Mouse (Mus musculus) lung, adult 2 months (tissue): ENCODE measurements around the gene Slc44a1.

Source experiments
- CTCF ChIP-seq: fragments of 200-500 bp; IDR thresholded peaks from 2 replicates; pipeline ENCODE4 v1.5.1; 2011; ENCODE audit warnings: mild to moderate bottlenecking, low read length, control low read depth; ENCODE audit not compliant: insufficient read depth
- POLR2A ChIP-seq: fragments of 200-500 bp; IDR thresholded peaks from 2 replicates; pipeline ENCODE4 v1.6.1; 2011; ENCODE audit warnings: low read depth, mild to moderate bottlenecking, control low read depth, low read length, borderline replicate concordance; ENCODE audit errors: extremely low read depth

DNA sequence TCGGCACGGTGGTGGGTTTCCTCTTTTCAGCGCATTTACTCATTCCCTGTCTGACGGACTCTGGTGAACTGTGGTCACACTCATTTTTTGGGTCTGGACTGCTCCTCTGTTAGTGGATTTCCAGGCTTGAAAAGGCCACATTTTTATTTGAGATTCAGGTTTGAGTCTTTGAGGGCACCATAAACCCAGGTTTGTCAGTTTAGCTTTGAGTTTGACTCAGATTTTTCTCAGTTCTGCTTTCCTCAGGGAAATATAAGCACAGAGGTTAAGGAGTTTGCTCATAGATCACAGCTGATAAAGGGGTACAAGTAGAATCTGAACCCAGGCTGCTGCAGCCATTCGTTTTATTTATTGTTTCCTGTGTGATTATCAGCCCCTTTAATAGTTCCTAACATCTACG lies 180.9 kb downstream of the Slc44a1 start:
- TF ChIP-seq CTCF (no peak), POLR2A (no peak)
